Mouse (Mus musculus) liver, embryonic 14.5 days (tissue): ENCODE measurements at regions not wholly inside any gene's neighbourhood (a gene's known extent, or its start where the extent isn't known, plus 50 kb on each side); places are given as distances from the start of the nearest gene placed in this dataset.

Source experiments
- CTCF ChIP-seq: IDR thresholded peaks from 2 replicates; pipeline ENCODE4 v1.5.1; 2016; ENCODE audit warnings: antibody characterized with exemption, low read depth, control low read depth
- EP300 ChIP-seq: IDR thresholded peaks from 2 replicates; pipeline ENCODE4 v1.6.1; 2016; ENCODE audit warnings: antibody characterized with exemption, low read depth

- TF ChIP-seq CTCF (no peak), EP300 (no peak)
Measured at GRCm38 (mm10) chr10:126479743-126480142, 421.4 kb downstream of the Atp23 start.
